Mouse (Mus musculus) heart, postnatal 0 days (tissue): Measurements from ENCODE around the gene Abcc3.

Experiments
- CTCF ChIP-seq: IDR thresholded peaks from 2 replicates; pipeline ENCODE4 v1.5.1; 2016; ENCODE audit warnings: antibody characterized with exemption, control low read depth, low read depth
- EP300 ChIP-seq: IDR thresholded peaks from 2 replicates; pipeline ENCODE4 v1.6.1; 2016; ENCODE audit warnings: antibody characterized with exemption, low read depth

DNA sequence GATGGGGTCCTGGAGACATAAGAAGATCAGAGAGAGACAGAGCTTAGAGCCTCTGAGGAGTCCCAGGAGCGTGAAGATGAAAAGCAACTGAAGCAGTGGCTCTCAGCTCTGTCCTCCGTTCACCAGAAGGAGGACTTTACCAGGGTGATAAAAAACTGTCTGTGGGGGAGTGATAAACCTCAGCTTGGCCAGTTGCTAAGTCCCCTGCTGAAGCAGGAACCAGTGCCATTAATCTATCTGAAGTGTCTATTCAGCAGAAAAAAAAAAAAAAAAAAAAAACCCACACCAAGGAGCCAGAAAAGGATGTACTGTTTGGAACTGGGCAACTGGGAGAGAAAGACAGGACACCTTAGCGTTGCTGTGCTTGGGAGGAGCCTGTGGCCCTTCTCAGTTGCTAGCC, 41.7 kb downstream of the Abcc3 start:
- TF ChIP-seq EP300 = no peak
- TF ChIP-seq CTCF = no peak
